Mouse (Mus musculus): ENCODE data around the gene Chd5.

Gene Chd5

DNA sequence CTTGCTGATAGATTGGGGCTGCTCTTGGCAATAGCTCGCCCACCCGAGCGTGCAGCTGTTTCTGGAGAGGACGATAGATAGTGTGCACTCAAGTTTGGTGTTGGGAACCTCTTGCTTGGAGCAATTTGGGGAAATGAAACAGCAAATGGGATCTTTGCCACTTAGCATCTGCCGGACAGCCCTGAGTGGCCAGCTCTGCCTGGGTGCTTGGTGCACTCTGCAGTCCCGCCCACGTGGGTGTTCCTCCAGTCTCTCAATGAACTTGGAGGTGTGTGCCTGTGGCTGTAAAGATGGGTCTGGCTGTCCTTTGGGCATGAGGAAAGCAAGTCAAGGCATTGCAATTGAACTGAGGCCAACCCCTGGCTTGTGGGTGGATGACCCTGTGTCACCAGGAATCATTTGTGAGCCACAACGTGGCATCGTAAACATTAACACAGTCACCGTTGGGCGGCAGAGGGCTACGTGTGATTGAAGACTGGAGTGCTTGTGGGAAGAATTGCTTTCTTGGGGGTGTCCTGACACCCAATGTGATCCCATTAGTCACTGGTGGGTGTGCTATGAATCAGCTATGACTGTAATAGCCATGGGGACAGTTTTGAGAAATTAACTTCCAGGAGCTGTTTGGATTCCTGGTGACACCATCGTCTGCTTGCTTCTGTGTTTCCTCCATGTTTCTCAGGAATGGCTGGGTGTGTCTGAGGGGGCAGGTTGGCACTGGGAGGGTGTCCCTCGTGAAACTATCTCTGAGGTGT, 15.6 kb downstream of the Chd5 start:
- peaks cover 21% of the 10 kb centered on the region for H3K27me3 ChIP-seq (ENCODE audit: insufficient read depth, low read length)
- 0 out of 2 replicates have a peak overlapping the region, but pooled peaks have one; percentile 23 for H3K4me3 ChIP-seq (replicated peaks; ENCODE audit: low read length)
- no peaks in the 10 kb centered on the region for H3K9me3 ChIP-seq (ENCODE audit: low read length)
- peaks cover 4% of the 10 kb centered on the region; the same call in 1 of the 2 replicates for H3K36me3 ChIP-seq (ENCODE audit: insufficient read depth, low read length)
- TF ChIP-seq NANOG (IDR thresholded peaks at IDR 0.05; ENCODE audit: borderline replicate concordance, low read length) = no peak
- no peak for TF ChIP-seq CTCF (conservative IDR thresholded peaks at IDR 0.05; ENCODE audit: low read length)
- no peak for TF ChIP-seq POU5F1 (IDR thresholded peaks at IDR 0.05; ENCODE audit: borderline replicate concordance, low read length)
- H3K4me1 ChIP-seq (replicated peaks; ENCODE audit: low read depth, low read length) = peaks cover 89% of the 10 kb centered on the region

DNA sequence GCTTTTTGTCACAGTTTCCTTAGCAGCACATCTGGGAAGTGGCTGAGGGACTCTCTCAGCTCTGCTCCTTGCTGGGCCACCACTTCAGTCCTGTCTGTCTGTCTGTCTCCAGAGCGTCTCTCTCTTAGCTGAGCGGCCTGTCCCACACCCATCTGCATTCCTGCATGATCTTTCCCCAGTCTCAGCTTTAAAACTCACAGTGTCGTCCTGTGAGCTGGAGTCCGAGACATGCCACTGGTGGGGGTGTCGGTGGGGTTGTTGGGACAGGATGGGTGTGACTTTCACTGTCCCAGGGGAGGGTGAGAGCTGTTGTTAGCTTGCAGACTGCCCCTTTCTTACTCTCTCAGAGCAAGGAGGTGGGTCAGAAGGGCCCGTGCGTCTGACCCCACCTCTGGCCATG, 17.2 kb downstream of the Chd5 start:
- no peaks in the 10 kb centered on the region for H3K9me3 ChIP-seq (ENCODE audit: low read length)
- peaks cover 21% of the 10 kb centered on the region for H3K27me3 ChIP-seq (ENCODE audit: insufficient read depth, low read length)
- H3K36me3 ChIP-seq (ENCODE audit: insufficient read depth, low read length) = peaks cover 4% of the 10 kb centered on the region; the same call in 1 of the 2 replicates
- no peak for TF ChIP-seq CTCF (conservative IDR thresholded peaks at IDR 0.05; ENCODE audit: low read length)
- TF ChIP-seq POU5F1 (IDR thresholded peaks at IDR 0.05; ENCODE audit: borderline replicate concordance, low read length) = no peak
- no peak for TF ChIP-seq NANOG (IDR thresholded peaks at IDR 0.05; ENCODE audit: borderline replicate concordance, low read length)
- H3K4me1 ChIP-seq (replicated peaks; ENCODE audit: low read depth, low read length) = peaks cover 89% of the 10 kb centered on the region
- 0 out of 2 replicates have a peak overlapping the region, but pooled peaks have one; percentile 2 for H3K4me3 ChIP-seq (replicated peaks; ENCODE audit: low read length)

DNA sequence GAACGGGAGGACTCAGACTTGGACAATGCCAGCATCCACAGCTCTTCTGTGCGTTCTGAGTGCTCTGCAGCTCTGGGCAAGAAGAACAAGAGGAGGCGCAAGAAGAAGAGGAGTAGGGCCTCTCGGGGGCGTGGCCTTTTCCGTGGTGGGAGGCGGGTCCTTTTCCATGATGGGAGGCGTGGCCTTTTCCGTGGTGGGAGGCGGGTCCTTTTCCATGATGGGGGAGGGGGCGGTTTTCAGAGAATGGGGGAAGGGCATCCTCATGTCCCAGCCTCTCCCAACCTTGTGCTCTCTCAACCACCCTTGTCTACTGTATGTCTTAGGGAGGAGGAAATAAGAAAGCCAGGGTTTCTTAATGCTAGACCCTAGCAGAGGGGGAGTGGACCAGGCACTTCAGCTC, 21.2 kb downstream of the Chd5 start:
- Histone ChIP-seq H3K27me3 (ENCODE audit: insufficient read depth, low read length) (0 out of 2 replicates have a peak, but pooled peaks cover under 1% of the 10 kb centered on the region), H3K36me3 (ENCODE audit: insufficient read depth, low read length) (peaks cover 13% of the 10 kb centered on the region), H3K4me3 (replicated peaks; ENCODE audit: low read length) (peak overlapping the region; percentile 81), H3K9me3 (ENCODE audit: low read length) (no peaks in the 10 kb centered on the region), H3K4me1 (replicated peaks; ENCODE audit: low read depth, low read length) (peaks cover 83% of the 10 kb centered on the region)
- TF ChIP-seq POU5F1 (IDR thresholded peaks at IDR 0.05; ENCODE audit: borderline replicate concordance, low read length) = no peak
- TF ChIP-seq NANOG (IDR thresholded peaks at IDR 0.05; ENCODE audit: borderline replicate concordance, low read length) = no peak
- TF ChIP-seq CTCF (conservative IDR thresholded peaks at IDR 0.05; ENCODE audit: low read length) = no peak

DNA sequence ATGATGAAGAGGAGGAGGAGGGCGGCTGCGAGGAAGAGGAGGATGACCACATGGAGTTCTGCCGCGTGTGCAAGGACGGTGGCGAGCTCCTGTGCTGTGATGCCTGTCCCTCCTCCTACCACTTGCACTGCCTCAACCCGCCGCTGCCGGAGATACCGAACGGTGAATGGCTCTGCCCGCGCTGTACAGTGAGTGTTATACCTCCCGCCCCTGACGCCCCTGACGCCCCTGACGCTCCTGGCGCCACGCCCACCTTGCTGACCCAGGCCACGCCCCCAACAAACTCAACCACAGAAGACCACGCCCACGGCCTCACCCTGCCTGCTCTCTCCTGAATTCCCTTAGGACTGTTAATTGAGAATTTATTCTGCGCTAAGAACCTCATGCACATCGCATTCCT, 22.4 kb downstream of the Chd5 start:
- Histone ChIP-seq H3K27me3 (ENCODE audit: insufficient read depth, low read length) (no peaks in the 10 kb centered on the region), H3K9me3 (ENCODE audit: low read length) (no peaks in the 10 kb centered on the region), H3K4me1 (replicated peaks; ENCODE audit: low read depth, low read length) (peaks cover 85% of the 10 kb centered on the region), H3K4me3 (replicated peaks; ENCODE audit: low read length) (peak overlapping the region; percentile 81), H3K36me3 (ENCODE audit: insufficient read depth, low read length) (peaks cover 13% of the 10 kb centered on the region)
- no peak for TF ChIP-seq NANOG (IDR thresholded peaks at IDR 0.05; ENCODE audit: borderline replicate concordance, low read length)
- TF ChIP-seq POU5F1 (IDR thresholded peaks at IDR 0.05; ENCODE audit: borderline replicate concordance, low read length) = no peak
- no peak for TF ChIP-seq CTCF (conservative IDR thresholded peaks at IDR 0.05; ENCODE audit: low read length)

DNA sequence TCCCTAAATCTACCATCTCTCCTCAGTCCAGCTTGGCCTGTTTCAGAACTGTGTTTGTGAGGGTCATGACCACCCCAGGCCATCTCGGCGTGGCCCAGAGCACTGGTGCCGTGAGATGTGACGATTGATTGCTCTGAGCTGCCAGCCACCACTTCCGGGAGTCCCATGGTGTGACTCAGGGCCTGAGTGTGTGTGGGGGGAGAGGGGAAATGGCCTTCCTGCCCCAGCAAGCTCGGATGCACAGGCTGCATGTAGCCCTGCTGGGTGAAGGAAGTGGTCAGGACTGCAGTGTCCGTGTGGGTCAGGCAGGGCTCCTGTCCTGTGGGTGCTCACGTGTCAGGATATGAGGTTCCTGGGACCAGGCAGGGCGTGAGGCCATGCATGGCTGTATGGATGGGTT, 23.7 kb downstream of the Chd5 start:
- H3K9me3 ChIP-seq (ENCODE audit: low read length) = no peaks in the 10 kb centered on the region
- peaks cover 10% of the 10 kb centered on the region for H3K36me3 ChIP-seq (ENCODE audit: insufficient read depth, low read length)
- H3K4me1 ChIP-seq (replicated peaks; ENCODE audit: low read depth, low read length) = peaks cover 86% of the 10 kb centered on the region
- TF ChIP-seq POU5F1 (IDR thresholded peaks at IDR 0.05; ENCODE audit: borderline replicate concordance, low read length) (no peak), NANOG (IDR thresholded peaks at IDR 0.05; ENCODE audit: borderline replicate concordance, low read length) (no peak), CTCF (conservative IDR thresholded peaks at IDR 0.05; ENCODE audit: low read length) (no peak)
- peak overlapping the region; percentile 58; the same call in 1 of the 2 replicates for H3K4me3 ChIP-seq (replicated peaks; ENCODE audit: low read length)
- H3K27me3 ChIP-seq (ENCODE audit: insufficient read depth, low read length) = no peaks in the 10 kb centered on the region

- H3K4me1 ChIP-seq (replicated peaks; ENCODE audit: low read depth, low read length) = peaks cover 80% of the 10 kb centered on the region
- no peaks in the 10 kb centered on the region for H3K9me3 ChIP-seq (ENCODE audit: low read length)
- H3K4me3 ChIP-seq (replicated peaks; ENCODE audit: low read length) = no peak overlapping the region
- no peak for TF ChIP-seq POU5F1 (IDR thresholded peaks at IDR 0.05; ENCODE audit: borderline replicate concordance, low read length)
- no peak for TF ChIP-seq NANOG (IDR thresholded peaks at IDR 0.05; ENCODE audit: borderline replicate concordance, low read length)
- no peak for TF ChIP-seq CTCF (conservative IDR thresholded peaks at IDR 0.05; ENCODE audit: low read length)
- H3K27me3 ChIP-seq (ENCODE audit: insufficient read depth, low read length) = no peaks in the 10 kb centered on the region
- H3K36me3 ChIP-seq (ENCODE audit: insufficient read depth, low read length) = peaks cover 13% of the 10 kb centered on the region
Measured at GRCm38 (mm10) chr4:152365228-152365627, 26.8 kb downstream of the Chd5 start.

DNA sequence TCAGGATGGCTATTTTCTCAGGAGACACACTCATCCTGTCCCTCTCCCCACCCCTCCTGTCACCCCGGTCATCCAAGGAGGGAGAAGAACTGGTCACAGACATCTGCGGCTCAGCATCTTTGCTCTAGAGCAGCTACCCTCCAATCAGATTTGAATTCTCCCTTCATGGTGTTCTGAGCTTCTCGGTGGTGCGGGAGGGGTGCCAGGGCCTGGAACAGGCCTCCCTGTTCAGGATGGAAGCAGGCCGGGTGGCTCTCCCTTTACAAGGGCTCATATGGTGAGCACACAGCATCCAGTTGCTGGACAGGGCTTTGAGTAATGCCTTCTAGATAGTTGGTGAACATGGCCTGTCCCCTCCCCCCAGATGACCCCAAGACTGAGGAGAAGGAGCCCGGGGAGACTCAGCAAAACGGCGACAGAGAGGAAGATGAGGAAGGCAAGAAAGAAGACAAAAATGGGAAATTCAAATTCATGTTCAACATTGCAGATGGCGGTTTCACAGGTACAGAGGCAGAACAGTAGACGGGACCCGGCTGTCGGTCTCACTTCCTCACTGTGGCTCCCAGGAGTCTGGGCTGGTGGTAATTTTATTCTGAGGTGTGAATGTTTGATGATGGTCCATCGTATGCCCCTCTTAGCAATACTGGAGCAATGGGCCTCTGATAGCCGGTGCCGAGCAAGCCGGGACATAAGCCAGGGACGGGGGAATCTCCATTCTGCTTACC, 44.2 kb downstream of the Chd5 start:
- H3K27me3 ChIP-seq (ENCODE audit: insufficient read depth, low read length) = 0 out of 2 replicates have a peak, but pooled peaks cover under 1% of the 10 kb centered on the region
- no peak overlapping the region for H3K4me3 ChIP-seq (replicated peaks; ENCODE audit: low read length)
- TF ChIP-seq POU5F1 (IDR thresholded peaks at IDR 0.05; ENCODE audit: borderline replicate concordance, low read length) (no peak), CTCF (conservative IDR thresholded peaks at IDR 0.05; ENCODE audit: low read length) (no peak), NANOG (IDR thresholded peaks at IDR 0.05; ENCODE audit: borderline replicate concordance, low read length) (no peak)
- H3K36me3 ChIP-seq (ENCODE audit: insufficient read depth, low read length) = peaks cover 20% of the 10 kb centered on the region
- H3K9me3 ChIP-seq (ENCODE audit: low read length) = no peaks in the 10 kb centered on the region
- H3K4me1 ChIP-seq (replicated peaks; ENCODE audit: low read depth, low read length) = peaks cover 28% of the 10 kb centered on the region

DNA sequence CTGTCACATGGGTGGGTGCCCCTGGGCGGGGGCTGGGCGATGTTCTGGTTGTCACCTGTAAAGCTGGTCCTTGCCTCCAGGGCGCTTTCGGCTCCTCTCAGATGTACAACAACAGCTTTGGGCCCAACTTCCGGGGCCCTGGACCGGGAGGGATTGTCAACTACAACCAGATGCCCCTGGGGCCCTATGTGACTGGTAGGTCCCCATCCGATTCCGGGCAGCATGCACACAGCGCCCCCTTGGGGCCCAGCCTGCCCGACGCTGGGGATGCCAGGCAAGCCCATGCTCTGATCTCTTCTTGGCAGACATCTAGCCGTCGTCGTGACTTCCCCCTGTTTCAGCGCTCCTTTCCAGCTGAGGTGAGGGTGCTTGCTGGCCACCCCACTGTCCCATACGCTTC, 47.2 kb downstream of the Chd5 start:
- TF ChIP-seq POU5F1 (IDR thresholded peaks at IDR 0.05; ENCODE audit: borderline replicate concordance, low read length) (no peak), CTCF (conservative IDR thresholded peaks at IDR 0.05; ENCODE audit: low read length) (peak; percentile 49)
- Histone ChIP-seq H3K4me1 (replicated peaks; ENCODE audit: low read depth, low read length) (peaks cover 18% of the 10 kb centered on the region), H3K36me3 (ENCODE audit: insufficient read depth, low read length) (peaks cover 20% of the 10 kb centered on the region), H3K4me3 (replicated peaks; ENCODE audit: low read length) (no peak overlapping the region; the same call in 1 of the 2 replicates), H3K9me3 (ENCODE audit: low read length) (no peaks in the 10 kb centered on the region), H3K27me3 (ENCODE audit: insufficient read depth, low read length) (no peaks in the 10 kb centered on the region)

All from E14TG2a.4 (cell line).